Mouse (Mus musculus) small intestine, adult 2 months (tissue): ENCODE data around the gene Ankmy2. TPM values are rescaled to one million over a fixed set of nuclear protein-coding genes. Genes with fewer than 3 reads are reported as not detected.
A peak's percentile ranks its signal among the peaks of the same experiment; 100 is the strongest.

ENCODE experiments used
- H3K27ac ChIP-seq: fragments of 200-500 bp; 2 replicates; pipeline ENCODE4 v1.5.1; 2012; ENCODE audit warnings: low read depth, low read length, control low read depth, inconsistent platforms; ENCODE audit not compliant: insufficient read depth
- H3K27me3 ChIP-seq: fragments of 200-500 bp; 2 replicates; pipeline ENCODE4 v1.6.1; 2012; ENCODE audit warnings: mild to moderate bottlenecking, moderate library complexity, low read length, inconsistent platforms; ENCODE audit not compliant: control insufficient read depth, insufficient read depth
- H3K36me3 ChIP-seq: fragments of 200-500 bp; 2 replicates; pipeline ENCODE4 v1.6.1; 2012; ENCODE audit warnings: mild to moderate bottlenecking, low read length, control low read depth, inconsistent platforms; ENCODE audit not compliant: control insufficient read depth, insufficient read depth
- H3K4me1 ChIP-seq: fragments of 200-500 bp; 2 replicates; pipeline ENCODE4 v1.6.1; 2012; ENCODE audit warnings: low read length, inconsistent platforms, mixed read lengths; ENCODE audit not compliant: control insufficient read depth, insufficient read depth, insufficient read length
- H3K4me3 ChIP-seq: fragments of 200-500 bp; 2 replicates; pipeline ENCODE4 v1.5.1; 2012; ENCODE audit warnings: low read depth, mild to moderate bottlenecking, control low read depth, inconsistent platforms, low read length, moderate library complexity
- CTCF ChIP-seq: fragments of 200-500 bp; IDR thresholded peaks from 2 replicates; pipeline ENCODE4 v1.5.1; 2012; ENCODE audit warnings: low read depth, mild to moderate bottlenecking, control low read depth, inconsistent platforms, low read length, moderate library complexity, mixed read lengths; ENCODE audit not compliant: insufficient replicate concordance, insufficient read length; ENCODE audit errors: extremely low read depth
- POLR2A ChIP-seq: fragments of 200-500 bp; IDR thresholded peaks from 2 replicates; pipeline ENCODE4 v1.6.1; 2012; ENCODE audit warnings: low read depth, mild to moderate bottlenecking, control low read depth, inconsistent platforms, low read length, moderate library complexity
- WGBS: fragments of 180-500 bp; shearing (Covaris S2); methylation state at CpG from one replicate; pipeline ENCODE4 v1.1.7; 2018; 5-methylcytosine and 5-hydroxymethylcytosine counted together
- polyA plus RNA-seq: library from polyadenylated mRNA; depleted of rRNA; stranded (reverse); fragments of >200 nt; gene quantifications from 2 replicates; pipeline ENCODE4 v1.2.3, GENCODE M21; 2012

Gene Ankmy2
- polyA plus RNA-seq, 1 experiment: 5.5 TPM

DNA sequence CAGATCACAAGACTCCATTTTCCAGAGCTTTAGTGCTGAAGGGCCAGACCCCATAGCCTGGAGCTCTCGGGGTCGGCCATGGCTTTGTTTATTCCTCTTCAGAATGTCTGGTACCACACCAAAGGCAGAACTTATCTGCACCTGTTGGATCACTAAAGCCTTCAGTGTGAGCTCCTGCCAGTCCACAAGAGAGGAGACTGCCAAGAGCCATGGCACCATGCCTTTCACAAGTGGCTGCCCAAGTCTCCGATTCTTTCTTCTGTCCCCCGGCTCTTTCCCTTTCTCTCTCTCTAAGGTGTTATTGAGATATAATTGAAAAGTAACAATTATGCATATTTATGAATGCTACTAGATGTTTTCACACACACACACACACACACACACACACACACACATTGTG is 53.2 kb downstream of the Ankmy2 start:
- no peaks in the 10 kb centered on the region for H3K27me3 ChIP-seq
- H3K4me3 ChIP-seq: no peak overlapping the region
- H3K4me1 ChIP-seq: peaks cover 4% of the 10 kb centered on the region; the same call in 1 of the 2 replicates
- 69% methylated on average over 4 of the region's 4 CpGs for WGBS
- TF ChIP-seq CTCF (no peak), POLR2A (no peak)
- H3K27ac ChIP-seq: no peak overlapping the region
- H3K36me3 ChIP-seq: no peaks in the 10 kb centered on the region

GRCm38 (mm10) chr12:36214389-36215148 is 57.7 kb downstream of the Ankmy2 start:
- H3K36me3 ChIP-seq: no peaks in the 10 kb centered on the region
- TF ChIP-seq POLR2A: no peak
- no peak for TF ChIP-seq CTCF

DNA sequence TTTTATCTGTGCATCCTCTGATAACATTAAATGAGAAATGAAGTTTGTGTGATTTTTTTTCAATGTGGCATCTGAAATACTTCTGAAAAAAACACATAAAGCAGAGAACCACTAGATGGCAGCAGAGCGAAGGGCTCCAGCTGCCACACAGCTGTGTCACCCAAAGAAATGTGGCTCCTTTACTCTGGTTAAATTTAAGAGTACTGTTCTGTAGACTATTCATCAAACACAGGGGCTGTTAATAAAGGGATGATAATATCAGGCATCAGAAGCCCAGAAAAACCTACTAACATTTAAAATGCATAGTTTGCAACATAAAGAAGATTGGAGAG is 58.2 kb downstream of the Ankmy2 start:
- Histone ChIP-seq H3K4me3 (no peak overlapping the region), H3K4me1 (peaks cover 3% of the 10 kb centered on the region; the same call in 1 of the 2 replicates), H3K27me3 (no peaks in the 10 kb centered on the region), H3K36me3 (no peaks in the 10 kb centered on the region), H3K27ac (no peak overlapping the region)
- WGBS: 2% methylated on average over 1 of the region's 1 CpGs
- TF ChIP-seq POLR2A (no peak), CTCF (peak; percentile 93; the same call in 1 of the 2 replicates)

More at GRCm38 (mm10) chr12:36214389-36215148, 57.7 kb downstream of the Ankmy2 start:
- Histone ChIP-seq H3K4me1 (peaks cover 3% of the 10 kb centered on the region; the same call in 1 of the 2 replicates), H3K27ac (no peak overlapping the region), H3K27me3 (no peaks in the 10 kb centered on the region), H3K4me3 (no peak overlapping the region)
- WGBS: 47% methylated on average over 8 of the region's 8 CpGs

GRCm38 (mm10) chr12:36216230-36216629 is 59.3 kb downstream of the Ankmy2 start:
- no peaks in the 10 kb centered on the region for H3K27me3 ChIP-seq
- no peak overlapping the region for H3K27ac ChIP-seq
- H3K4me1 ChIP-seq: peaks cover 3% of the 10 kb centered on the region; the same call in 1 of the 2 replicates
- no peaks in the 10 kb centered on the region for H3K36me3 ChIP-seq
- WGBS: 37% methylated on average over 4 of the region's 4 CpGs
- no peak overlapping the region for H3K4me3 ChIP-seq
- TF ChIP-seq POLR2A (no peak), CTCF (no peak)

DNA sequence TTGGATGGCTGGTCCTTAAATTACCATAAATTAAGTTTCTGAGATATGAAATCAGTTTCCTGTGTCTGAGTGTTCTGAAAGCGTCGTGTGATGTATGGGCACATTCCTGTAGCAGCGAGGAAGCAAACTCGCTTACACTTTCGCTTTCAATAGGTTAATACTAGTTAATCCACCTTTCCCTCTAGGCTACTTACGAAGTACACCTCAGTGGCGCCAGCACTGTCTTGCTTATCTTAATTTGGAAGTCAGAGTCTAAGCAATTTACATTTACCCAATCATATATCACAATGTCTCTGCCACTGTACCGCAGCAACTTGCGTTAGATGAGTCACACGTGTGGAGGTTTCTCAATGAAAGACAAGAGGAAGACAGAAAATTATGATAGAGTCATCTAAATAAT is 60.0 kb downstream of the Ankmy2 start:
- H3K27me3 ChIP-seq: no peaks in the 10 kb centered on the region
- H3K27ac ChIP-seq: no peak overlapping the region
- 14% methylated on average over 10 of the region's 10 CpGs for WGBS
- H3K36me3 ChIP-seq: no peaks in the 10 kb centered on the region
- H3K4me1 ChIP-seq: peaks cover 3% of the 10 kb centered on the region; the same call in 1 of the 2 replicates
- no peak overlapping the region for H3K4me3 ChIP-seq
- TF ChIP-seq POLR2A (no peak), CTCF (no peak)

DNA sequence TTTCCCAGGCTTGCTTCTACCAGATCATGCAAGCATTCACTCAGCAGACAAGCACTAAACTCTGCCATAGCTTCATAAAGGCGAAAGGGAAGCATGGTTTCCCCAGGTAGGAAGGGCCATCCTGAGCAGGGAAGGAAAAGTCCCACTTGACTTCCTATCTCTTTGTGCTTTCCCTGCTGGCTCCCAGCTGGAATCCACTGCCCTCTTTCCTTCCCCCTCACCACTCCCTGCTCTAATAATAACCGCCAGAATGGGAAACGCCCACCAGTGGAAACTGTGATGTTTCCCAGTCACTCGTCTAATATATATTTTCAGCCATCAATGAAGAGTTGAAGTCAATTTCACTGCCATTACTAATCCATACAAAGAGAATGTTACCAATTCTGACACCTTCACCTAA is 67.5 kb downstream of the Ankmy2 start:
- H3K36me3 ChIP-seq: no peaks in the 10 kb centered on the region
- WGBS: 52% methylated on average over 4 of the region's 4 CpGs
- no peak for TF ChIP-seq POLR2A
- TF ChIP-seq CTCF: no peak
- H3K4me3 ChIP-seq: no peak overlapping the region
- peaks cover 5% of the 10 kb centered on the region; the same call in 1 of the 2 replicates for H3K4me1 ChIP-seq
- no peak overlapping the region for H3K27ac ChIP-seq
- no peaks in the 10 kb centered on the region for H3K27me3 ChIP-seq

DNA sequence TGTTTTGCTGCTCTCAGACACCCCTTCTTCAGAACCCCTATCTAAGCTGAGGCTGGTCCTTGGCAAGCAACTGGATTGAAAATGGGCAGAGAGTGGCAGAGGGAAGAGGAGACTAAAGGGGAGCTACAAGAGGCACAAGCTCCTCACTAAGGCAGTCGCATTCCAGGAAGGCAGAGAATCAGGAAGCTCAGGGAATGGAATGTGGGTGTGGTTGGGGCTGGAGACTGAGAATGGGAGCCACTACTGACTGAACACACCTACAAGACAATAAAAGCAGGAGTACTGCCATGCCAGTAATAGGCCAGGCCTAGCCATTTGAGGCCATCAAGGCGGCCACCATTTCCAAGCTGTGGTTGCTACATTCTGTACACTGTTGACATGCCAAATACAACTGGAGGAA is 74.5 kb downstream of the Ankmy2 start:
- 69% methylated on average over 2 of the region's 2 CpGs for WGBS
- Histone ChIP-seq H3K27ac (no peak overlapping the region), H3K4me3 (no peak overlapping the region), H3K36me3 (no peaks in the 10 kb centered on the region), H3K27me3 (no peaks in the 10 kb centered on the region), H3K4me1 (peaks cover 5% of the 10 kb centered on the region; the same call in 1 of the 2 replicates)
- TF ChIP-seq POLR2A (no peak), CTCF (no peak)
